Mouse (Mus musculus): ENCODE measurements around the gene Olfr324. TPM values are rescaled to one million over a fixed set of nuclear protein-coding genes. Genes with fewer than 3 reads are reported as not detected.

The Olfr324 gene
- polyA plus RNA-seq, 1 experiment from 2014 or later: not detected

DNA sequence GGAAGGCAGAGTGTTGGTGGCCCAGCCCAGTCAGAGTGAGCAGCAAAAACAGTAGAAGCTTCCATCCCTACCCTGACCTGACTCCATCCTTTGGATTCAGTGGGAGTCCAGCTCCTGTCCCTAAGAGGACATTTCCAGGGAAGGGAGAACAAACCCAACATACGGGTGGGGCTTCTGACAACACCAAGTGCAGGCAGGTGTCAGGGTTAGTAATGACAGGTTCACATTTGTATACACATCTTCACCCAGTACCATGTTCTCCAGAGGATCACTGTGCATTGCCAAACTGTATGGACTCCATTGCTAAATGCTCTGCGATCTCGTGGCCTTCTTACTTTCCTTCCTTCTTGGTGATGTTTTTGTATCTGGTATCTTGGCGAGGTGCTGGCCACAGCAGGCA is 21.1 kb downstream of the Olfr324 start, which contains the start of gene 2210407C18Rik:
2210407C18Rik (minus strand) TSS at position 101 of the 400 bp plus-strand sequence.
- Histone ChIP-seq H3K4me1 (ENCODE audit: control insufficient read depth, insufficient read depth, low read length) (no peaks in the 10 kb centered on the region), H3K9ac (ENCODE audit: low read depth, low read length) (no peak within 1 kb of the TSS), H3K4me2 (no peak within 1 kb of the TSS), H3K9me3 (replicated peaks; ENCODE audit: control insufficient read depth, low read length) (no peaks in the 10 kb centered on the region), H3K36me3 (ENCODE audit: control insufficient read depth, insufficient read depth, low read length) (no peaks in the 10 kb centered on the region), H3K4me3 (ENCODE audit: low read depth, low read length) (no peak within 1 kb of the TSS), H3K27ac (ENCODE audit: low read depth, low read length) (no peak within 1 kb of the TSS), H3K27me3 (ENCODE audit: control insufficient read depth, insufficient read depth, low read length) (no peaks in the 10 kb centered on the region; the same call in 1 of the 2 replicates)
- no peak for ATAC-seq (replicated peaks; ENCODE audit: insufficient number of reproducible peaks, low FRiP score, low TSS enrichment)
- WGBS (ENCODE audit: insufficient replicate concordance): 77% methylated on average over 4 of the region's 4 CpGs

DNA sequence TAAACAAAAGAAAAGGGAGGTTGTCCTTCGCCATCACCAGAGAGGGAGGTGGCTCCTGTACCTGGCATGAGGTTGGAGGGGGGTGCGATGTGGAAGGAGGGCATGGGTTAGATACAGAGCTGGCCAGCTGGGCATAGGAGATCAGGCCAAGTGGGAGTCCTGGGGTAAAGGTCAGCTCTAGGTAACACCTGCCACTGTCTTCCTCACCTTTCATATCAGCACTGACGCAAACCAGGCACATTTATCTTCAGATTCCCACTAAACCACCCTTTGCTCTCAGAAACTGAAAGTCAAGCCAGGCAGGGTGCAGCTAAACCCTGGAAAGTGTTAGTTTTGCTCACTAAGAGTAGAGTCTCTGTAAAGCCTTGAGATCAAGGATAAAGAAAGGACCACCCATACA is 23.5 kb downstream of the Olfr324 start:
- 46% methylated on average over 3 of the region's 3 CpGs for WGBS (ENCODE audit: insufficient replicate concordance)

DNA sequence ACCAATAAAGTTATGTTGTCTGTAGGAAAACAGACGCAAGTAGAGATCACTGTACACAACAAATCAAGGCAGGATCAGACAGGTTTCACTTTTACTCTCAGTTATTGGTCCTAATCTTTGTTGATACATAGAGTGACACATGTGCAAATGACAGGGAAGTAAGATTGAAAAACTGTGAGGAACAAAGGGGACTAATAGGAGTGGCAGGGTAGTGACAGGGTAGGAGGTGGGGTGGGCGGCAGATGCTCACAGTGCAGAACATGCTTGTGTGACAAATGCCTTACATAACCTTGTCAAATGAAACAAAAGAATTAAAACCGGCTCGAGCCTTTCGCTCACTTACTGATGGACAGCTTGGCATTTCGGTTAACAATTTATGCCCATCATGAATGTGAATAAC is 23.9 kb downstream of the Olfr324 start:
- H3K27ac ChIP-seq (ENCODE audit: low read depth, low read length): no peak overlapping the region
- WGBS (ENCODE audit: insufficient replicate concordance): 77% methylated on average over 6 of the region's 6 CpGs

More for the DNA sequence above, 23.5 kb downstream of the Olfr324 start:
- H3K27ac ChIP-seq (ENCODE audit: low read depth, low read length): no peak overlapping the region
- no peak overlapping the region for H3K4me3 ChIP-seq (ENCODE audit: low read depth, low read length)
- no peak for ATAC-seq (replicated peaks; ENCODE audit: insufficient number of reproducible peaks, low FRiP score, low TSS enrichment)
- H3K9ac ChIP-seq (ENCODE audit: low read depth, low read length): no peak overlapping the region
- H3K27me3 ChIP-seq (ENCODE audit: control insufficient read depth, insufficient read depth, low read length): no peaks in the 10 kb centered on the region
- no peak overlapping the region for H3K4me2 ChIP-seq
- H3K4me1 ChIP-seq (ENCODE audit: control insufficient read depth, insufficient read depth, low read length): no peaks in the 10 kb centered on the region
- no peaks in the 10 kb centered on the region for H3K36me3 ChIP-seq (ENCODE audit: control insufficient read depth, insufficient read depth, low read length)
- no peaks in the 10 kb centered on the region for H3K9me3 ChIP-seq (replicated peaks; ENCODE audit: control insufficient read depth, low read length)

DNA sequence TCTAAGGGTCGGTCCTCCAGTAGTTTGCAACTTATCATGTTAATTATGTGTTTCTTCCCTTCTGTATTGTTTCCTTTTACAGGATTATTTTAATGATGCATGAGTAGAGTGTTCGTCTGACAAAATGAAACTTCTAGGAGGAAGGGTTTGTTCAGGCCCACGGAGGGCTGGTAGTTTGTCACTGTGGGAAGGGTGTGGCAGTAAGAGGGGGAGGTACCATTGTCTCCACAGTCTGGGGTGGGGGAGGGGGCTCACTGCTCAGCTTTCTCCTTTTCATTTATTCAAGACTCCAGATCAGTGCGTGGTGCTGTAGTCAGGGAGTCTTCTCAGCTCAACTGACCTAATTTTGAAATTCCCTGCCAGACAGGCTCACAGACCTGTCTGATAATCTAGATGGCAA is 31.2 kb downstream of the Olfr324 start:
- no peak overlapping the region for H3K4me3 ChIP-seq (ENCODE audit: low read depth, low read length)
- no peaks in the 10 kb centered on the region for H3K36me3 ChIP-seq (ENCODE audit: control insufficient read depth, insufficient read depth, low read length)
- H3K4me1 ChIP-seq (ENCODE audit: control insufficient read depth, insufficient read depth, low read length): no peaks in the 10 kb centered on the region
- ATAC-seq (replicated peaks; ENCODE audit: insufficient number of reproducible peaks, low FRiP score, low TSS enrichment): no peak
- no peak overlapping the region for H3K4me2 ChIP-seq
- no peak overlapping the region for H3K9ac ChIP-seq (ENCODE audit: low read depth, low read length)
- no peaks in the 10 kb centered on the region for H3K9me3 ChIP-seq (replicated peaks; ENCODE audit: control insufficient read depth, low read length)
- WGBS (ENCODE audit: insufficient replicate concordance): 57% methylated on average over 4 of the region's 4 CpGs
- H3K27ac ChIP-seq (ENCODE audit: low read depth, low read length): no peak overlapping the region
- H3K27me3 ChIP-seq (ENCODE audit: control insufficient read depth, insufficient read depth, low read length): no peaks in the 10 kb centered on the region

More for the DNA sequence above, 23.9 kb downstream of the Olfr324 start:
- no peak overlapping the region for H3K4me2 ChIP-seq
- H3K9me3 ChIP-seq (replicated peaks; ENCODE audit: control insufficient read depth, low read length): no peaks in the 10 kb centered on the region
- no peak overlapping the region for H3K9ac ChIP-seq (ENCODE audit: low read depth, low read length)
- H3K36me3 ChIP-seq (ENCODE audit: control insufficient read depth, insufficient read depth, low read length): no peaks in the 10 kb centered on the region
- no peaks in the 10 kb centered on the region for H3K4me1 ChIP-seq (ENCODE audit: control insufficient read depth, insufficient read depth, low read length)
- ATAC-seq (replicated peaks; ENCODE audit: insufficient number of reproducible peaks, low FRiP score, low TSS enrichment): no peak
- H3K27me3 ChIP-seq (ENCODE audit: control insufficient read depth, insufficient read depth, low read length): no peaks in the 10 kb centered on the region
- H3K4me3 ChIP-seq (ENCODE audit: low read depth, low read length): no peak overlapping the region

DNA sequence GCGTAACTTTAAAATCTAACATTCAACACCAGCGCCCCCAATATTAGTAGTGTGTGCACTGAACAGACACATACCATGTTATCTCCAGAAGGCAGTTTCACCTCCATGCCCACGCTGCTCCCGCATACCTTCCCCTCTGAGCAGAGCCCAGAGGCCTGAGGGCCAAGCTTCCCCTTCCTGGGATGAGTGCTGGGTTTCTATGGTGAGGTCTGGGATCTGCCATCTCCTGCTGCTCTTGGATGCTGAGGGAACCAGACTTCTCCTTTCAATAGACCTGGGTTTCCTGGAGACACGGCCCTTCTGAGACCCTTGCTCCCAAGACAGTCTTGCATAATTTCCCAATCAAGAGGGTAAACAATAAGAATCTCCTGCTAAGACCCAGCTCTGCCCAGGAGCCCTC is 35.5 kb downstream of the Olfr324 start, which contains the start of gene Olfr323:
Olfr323 (minus strand) TSS at position 101 of the 400 bp plus-strand sequence.
- WGBS (ENCODE audit: insufficient replicate concordance): 73% methylated on average over 5 of the region's 5 CpGs
- no peaks in the 10 kb centered on the region for H3K36me3 ChIP-seq (ENCODE audit: control insufficient read depth, insufficient read depth, low read length)
- H3K4me3 ChIP-seq (ENCODE audit: low read depth, low read length): no peak within 1 kb of the TSS
- no peak for ATAC-seq (replicated peaks; ENCODE audit: insufficient number of reproducible peaks, low FRiP score, low TSS enrichment)
- no peak within 1 kb of the TSS for H3K27ac ChIP-seq (ENCODE audit: low read depth, low read length)
- no peaks in the 10 kb centered on the region for H3K9me3 ChIP-seq (replicated peaks; ENCODE audit: control insufficient read depth, low read length)
- H3K4me2 ChIP-seq: no peak within 1 kb of the TSS
- no peaks in the 10 kb centered on the region for H3K27me3 ChIP-seq (ENCODE audit: control insufficient read depth, insufficient read depth, low read length)
- no peak within 1 kb of the TSS for H3K9ac ChIP-seq (ENCODE audit: low read depth, low read length)
- no peaks in the 10 kb centered on the region for H3K4me1 ChIP-seq (ENCODE audit: control insufficient read depth, insufficient read depth, low read length)

DNA sequence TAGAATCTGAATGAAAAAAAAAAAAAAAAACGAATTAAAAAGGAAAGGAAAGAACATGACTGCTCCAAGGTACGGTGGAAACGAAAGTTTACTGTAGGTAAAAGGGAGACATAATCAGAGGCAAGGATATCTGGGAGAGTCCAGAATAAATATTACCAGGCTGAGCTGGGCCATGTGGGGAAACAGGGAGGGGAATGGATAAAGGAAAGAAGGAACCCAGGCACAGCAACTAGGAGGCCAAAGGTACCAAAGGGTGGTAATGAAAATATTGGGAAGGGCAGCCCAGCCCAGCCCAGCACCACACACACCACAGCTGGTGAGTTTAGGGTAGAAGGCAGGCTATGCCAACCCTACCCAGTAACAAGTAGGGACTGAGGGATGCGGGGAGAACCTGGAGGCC is 40.0 kb downstream of the Olfr324 start:
- Histone ChIP-seq H3K36me3 (ENCODE audit: control insufficient read depth, insufficient read depth, low read length) (no peaks in the 10 kb centered on the region), H3K27ac (ENCODE audit: low read depth, low read length) (no peak overlapping the region), H3K4me2 (no peak overlapping the region), H3K9me3 (replicated peaks; ENCODE audit: control insufficient read depth, low read length) (no peaks in the 10 kb centered on the region), H3K9ac (ENCODE audit: low read depth, low read length) (no peak overlapping the region), H3K4me3 (ENCODE audit: low read depth, low read length) (no peak overlapping the region), H3K27me3 (ENCODE audit: control insufficient read depth, insufficient read depth, low read length) (peaks cover 19% of the 10 kb centered on the region), H3K4me1 (ENCODE audit: control insufficient read depth, insufficient read depth, low read length) (no peaks in the 10 kb centered on the region)
- 51% methylated on average over 4 of the region's 4 CpGs for WGBS (ENCODE audit: insufficient replicate concordance)
- no peak for ATAC-seq (replicated peaks; ENCODE audit: insufficient number of reproducible peaks, low FRiP score, low TSS enrichment)

DNA sequence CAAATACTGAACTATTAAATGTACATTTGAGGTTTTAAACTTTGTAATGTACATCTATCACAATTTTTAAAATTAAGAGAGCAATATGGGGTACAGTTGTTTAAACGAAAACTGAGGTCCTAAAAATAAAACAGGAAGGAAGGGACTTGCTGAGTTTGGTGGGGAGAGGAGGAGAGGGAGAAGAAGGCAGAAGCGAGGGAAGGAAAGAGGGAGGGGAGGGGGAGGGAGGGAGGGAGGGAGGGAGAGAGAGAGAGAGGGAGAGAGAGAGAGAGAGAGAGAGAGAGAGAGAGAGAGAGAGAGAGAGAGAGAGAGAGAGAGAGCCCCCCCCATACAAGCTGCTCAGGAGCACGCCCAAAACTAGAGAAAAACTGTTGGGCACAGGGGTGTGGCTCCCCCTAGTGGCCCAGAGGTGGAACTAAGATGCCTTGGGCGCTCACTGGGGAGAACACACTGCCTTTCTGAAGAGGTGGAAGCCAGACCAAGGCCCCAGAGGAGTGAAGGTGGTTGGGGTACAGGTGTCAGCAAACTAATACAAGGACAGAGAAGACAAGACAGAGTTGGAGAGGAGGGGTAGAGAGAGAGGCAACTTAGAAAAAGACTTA is 41.6 kb downstream of the Olfr324 start:
- 21% methylated on average over 3 of the region's 4 CpGs for WGBS (ENCODE audit: insufficient replicate concordance)
- no peaks in the 10 kb centered on the region for H3K9me3 ChIP-seq (replicated peaks; ENCODE audit: control insufficient read depth, low read length)

DNA sequence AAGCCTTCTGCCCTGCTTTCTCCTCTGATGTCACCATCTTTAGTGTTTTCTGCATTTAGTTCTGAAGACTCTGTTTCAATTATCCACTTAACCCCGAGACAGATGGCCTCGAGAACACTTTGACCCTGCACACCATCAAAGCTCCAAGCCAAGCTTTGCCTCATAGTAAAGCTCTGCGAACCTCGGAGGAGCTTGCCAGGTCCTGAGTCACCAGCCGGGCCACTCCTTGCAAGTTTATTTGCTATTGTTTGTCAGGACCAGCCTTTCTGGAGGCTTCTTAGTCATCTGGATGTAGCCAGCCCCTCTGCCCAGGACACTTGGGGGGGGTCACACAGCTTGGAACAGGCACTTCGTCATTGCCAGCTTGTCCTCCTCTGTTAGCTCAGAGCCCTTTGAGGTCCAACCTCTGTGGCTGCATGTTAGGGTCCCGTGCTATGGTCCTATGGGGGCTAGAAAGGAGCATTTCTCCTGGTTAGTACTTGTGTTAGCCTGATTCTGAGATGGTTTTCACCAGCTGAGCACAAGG is 43.3 kb downstream of the Olfr324 start:
- ATAC-seq (replicated peaks; ENCODE audit: insufficient number of reproducible peaks, low FRiP score, low TSS enrichment): no peak
- WGBS (ENCODE audit: insufficient replicate concordance): 69% methylated on average over 7 of the region's 7 CpGs

More for the DNA sequence above, 41.6 kb downstream of the Olfr324 start:
- Histone ChIP-seq H3K27me3 (ENCODE audit: control insufficient read depth, insufficient read depth, low read length) (peaks cover 30% of the 10 kb centered on the region), H3K4me3 (ENCODE audit: low read depth, low read length) (no peak overlapping the region), H3K36me3 (ENCODE audit: control insufficient read depth, insufficient read depth, low read length) (no peaks in the 10 kb centered on the region), H3K4me1 (ENCODE audit: control insufficient read depth, insufficient read depth, low read length) (peaks cover 6% of the 10 kb centered on the region; the same call in 1 of the 2 replicates), H3K9ac (ENCODE audit: low read depth, low read length) (no peak overlapping the region), H3K4me2 (no peak overlapping the region), H3K27ac (ENCODE audit: low read depth, low read length) (no peak overlapping the region)
- ATAC-seq (replicated peaks; ENCODE audit: insufficient number of reproducible peaks, low FRiP score, low TSS enrichment): no peak

More for the DNA sequence above, 43.3 kb downstream of the Olfr324 start:
- H3K27me3 ChIP-seq (ENCODE audit: control insufficient read depth, insufficient read depth, low read length): peaks cover 37% of the 10 kb centered on the region
- no peak overlapping the region for H3K4me3 ChIP-seq (ENCODE audit: low read depth, low read length)
- H3K4me1 ChIP-seq (ENCODE audit: control insufficient read depth, insufficient read depth, low read length): peaks cover 6% of the 10 kb centered on the region; the same call in 1 of the 2 replicates
- no peak overlapping the region for H3K9ac ChIP-seq (ENCODE audit: low read depth, low read length)
- no peaks in the 10 kb centered on the region for H3K36me3 ChIP-seq (ENCODE audit: control insufficient read depth, insufficient read depth, low read length)
- H3K9me3 ChIP-seq (replicated peaks; ENCODE audit: control insufficient read depth, low read length): no peaks in the 10 kb centered on the region
- H3K4me2 ChIP-seq: no peak overlapping the region
- no peak overlapping the region for H3K27ac ChIP-seq (ENCODE audit: low read depth, low read length)

Measured in heart, embryonic 11.5 days (tissue).